Mouse (Mus musculus) A20 (cell line): ENCODE measurements around the gene Rsl24d1.
A peak's percentile ranks its signal among the peaks of the same experiment; 100 is the strongest.
"Not testable (repeated sequence)": the region's sequence is repeated elsewhere in the genome, so short reads cannot be mapped to it uniquely, and the experiment has no call there.

Experiments
- DNase-seq: peaks from one replicate; pipeline ENCODE4 v3.0.0-alpha.2; 2011; ENCODE audit warnings: low read depth, low spot score

Rsl24d1 gene

DNA sequence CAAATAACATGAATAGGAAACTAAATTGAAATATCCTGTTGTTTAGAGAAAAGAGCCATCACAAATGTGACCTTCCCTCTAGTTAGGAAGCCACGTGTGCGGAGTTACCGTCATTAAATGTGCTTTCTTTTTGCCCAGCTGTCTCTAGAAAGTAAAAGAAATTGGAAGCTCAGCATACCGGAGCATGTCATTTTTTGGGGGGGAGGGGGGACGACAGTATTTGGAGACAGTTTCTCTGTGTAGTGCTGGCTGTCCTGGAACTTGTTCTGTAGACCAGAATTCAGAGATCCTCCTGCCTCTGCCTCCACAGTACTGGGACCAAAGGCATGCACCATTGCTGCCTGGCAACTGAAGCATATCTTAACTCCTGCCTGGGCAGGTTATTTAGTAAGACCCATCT, 11.7 kb upstream of the Rsl24d1 start, which contains the start of gene Khdc3:
Khdc3 (plus strand) TSS at position 301 of the 400 bp plus-strand sequence.
- no peak for DNase-seq

DNA sequence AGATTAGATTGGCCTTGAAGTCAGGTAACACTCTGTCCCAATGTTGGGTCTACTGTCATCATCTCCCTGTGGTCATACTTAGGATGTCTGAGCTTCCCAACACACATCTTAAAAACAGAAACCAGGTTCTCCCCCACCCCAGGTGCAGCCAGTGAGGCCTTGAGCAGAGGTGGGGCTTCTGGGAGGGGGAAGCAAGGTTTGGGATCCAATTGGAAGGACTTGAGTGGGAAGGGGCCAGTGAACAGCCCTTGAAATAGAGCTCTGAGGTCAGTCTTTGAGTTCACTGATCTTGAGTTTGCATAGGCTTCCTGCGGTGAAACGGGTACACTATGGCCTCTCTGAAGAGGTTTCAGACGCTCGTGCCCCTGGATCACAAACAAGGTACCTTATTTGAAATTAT, 11.0 kb upstream of the Rsl24d1 start, which contains the start of gene Gm20509:
Gm20509 (plus strand) TSS at position 290 of the 400 bp plus-strand sequence.
- no peak for DNase-seq

DNA sequence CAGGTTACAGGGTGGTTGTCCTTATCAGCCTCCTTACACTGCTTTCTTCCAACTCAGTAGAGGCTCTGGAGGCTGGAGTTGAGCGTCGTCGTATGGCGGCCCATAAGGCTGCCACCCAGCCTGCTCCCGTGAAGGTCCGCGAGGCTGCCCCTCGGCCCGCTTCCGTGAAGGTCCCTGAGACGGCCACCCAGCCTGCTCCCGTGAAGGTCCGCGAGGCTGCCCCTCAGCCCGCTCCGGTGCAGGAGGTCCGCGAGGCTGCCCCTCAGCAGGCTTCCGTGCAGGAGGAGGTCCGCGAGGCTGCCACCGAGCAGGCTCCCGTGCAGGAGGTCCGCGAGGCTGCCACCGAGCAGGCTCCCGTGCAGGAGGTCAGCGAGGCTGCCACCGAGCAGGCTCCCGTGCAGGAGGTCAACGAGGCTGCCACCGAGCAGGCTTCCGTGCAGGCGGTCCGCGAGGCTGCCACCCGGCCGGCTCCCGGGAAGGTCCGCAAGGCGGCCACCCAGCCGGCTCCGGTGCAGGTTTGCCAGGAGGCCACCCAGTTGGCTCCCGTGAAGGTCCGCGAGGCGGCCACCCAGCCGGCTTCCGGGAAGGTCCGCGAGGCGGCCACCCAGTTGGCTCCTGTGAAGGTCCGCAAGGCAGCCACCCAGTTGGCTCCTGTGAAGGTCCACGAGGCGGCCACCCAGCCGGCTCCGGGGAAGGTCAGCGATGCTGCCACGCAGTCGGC, 9.9 kb upstream of the Rsl24d1 start:
- no peak for DNase-seq

DNA sequence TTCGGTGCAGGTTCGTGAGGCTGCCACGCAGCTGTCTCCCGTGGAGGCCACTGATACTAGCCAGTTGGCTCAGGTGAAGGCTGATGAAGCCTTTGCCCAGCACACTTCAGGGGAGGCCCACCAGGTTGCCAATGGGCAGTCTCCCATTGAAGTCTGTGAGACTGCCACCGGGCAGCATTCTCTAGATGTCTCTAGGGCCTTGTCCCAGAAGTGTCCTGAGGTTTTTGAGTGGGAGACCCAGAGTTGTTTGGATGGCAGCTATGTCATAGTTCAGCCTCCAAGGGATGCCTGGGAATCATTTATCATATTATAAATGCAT, 9.4 kb upstream of the Rsl24d1 start:
- no peak for DNase-seq

DNA sequence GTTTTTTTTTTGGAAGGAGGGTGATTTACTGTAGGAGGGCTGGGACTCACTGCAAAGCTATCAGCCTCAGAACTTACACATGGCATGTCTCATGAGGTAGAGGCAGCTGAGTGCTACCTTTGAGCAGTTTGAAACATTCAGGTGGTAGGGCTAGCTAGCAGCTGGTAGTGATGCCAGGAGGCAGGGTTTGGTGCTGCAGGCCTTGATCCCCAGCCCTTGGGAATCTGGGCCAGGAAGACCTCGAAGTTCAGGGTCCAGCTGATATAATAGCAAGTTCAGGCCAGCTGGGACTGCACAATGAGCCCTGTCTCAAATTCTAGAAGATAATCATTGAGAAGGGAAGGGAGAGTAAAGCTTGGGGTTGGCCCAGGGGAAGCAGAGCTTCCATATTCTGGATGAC, 8.1 kb upstream of the Rsl24d1 start:
- no peak for DNase-seq

DNA sequence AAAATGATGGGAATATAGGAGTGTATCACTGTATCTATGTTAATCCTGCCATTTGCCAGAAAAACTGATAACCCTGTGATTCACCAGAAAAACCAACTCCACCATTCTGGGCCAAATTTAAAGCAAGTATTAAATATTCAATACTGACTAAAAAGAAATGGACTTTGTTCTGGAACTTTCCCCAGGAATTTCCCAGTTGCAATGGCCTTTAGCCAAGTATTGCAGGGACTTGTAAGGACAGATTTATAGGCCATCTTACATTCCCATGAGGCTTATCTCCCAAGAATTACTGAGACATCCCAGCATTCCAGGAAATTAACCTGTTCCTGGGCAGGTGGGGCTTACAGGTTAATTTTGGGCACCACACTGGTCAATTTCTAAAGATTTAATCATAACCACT, 7.5 kb upstream of the Rsl24d1 start:
- DNase-seq: no peak

DNA sequence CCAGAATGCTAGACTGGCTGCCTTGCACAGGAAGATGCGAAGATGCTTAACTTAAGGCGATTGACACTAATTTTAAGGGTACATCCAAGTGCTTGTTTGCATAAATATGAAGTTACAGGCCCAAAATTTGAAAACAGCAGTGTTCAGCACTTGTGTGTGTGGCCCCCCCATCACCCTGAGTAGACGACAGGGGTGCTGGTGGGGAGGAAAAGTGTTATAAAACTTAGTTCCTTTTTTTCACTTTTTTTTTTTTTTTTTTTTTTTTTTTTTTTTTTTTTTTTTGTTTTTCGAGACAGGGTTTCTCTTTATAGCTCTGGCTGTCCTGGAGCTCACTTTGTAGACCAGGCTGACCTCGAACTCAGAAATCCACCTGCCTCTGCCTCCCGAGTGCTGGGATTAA, 3.5 kb downstream of the Rsl24d1 start:
- DNase-seq: not testable (repeated sequence)

DNA sequence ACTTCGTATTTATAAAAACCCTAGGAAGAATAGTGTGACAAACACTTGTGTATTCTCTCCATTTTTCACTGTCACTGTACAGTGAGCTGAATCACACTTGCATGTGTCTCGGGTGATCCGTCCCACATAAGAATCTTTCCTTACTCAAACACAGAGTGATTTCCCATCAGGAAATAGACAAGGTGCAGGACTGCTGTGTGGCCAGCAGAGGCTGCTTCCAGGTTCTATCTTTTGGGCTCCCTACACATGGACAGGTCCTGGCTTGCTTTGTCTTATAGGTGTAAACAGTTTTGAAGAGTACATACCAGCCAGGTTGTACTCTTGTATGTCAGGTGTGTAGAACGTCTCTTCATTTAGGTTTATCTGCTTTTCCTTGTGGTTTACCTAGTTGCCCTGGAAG, 4.8 kb downstream of the Rsl24d1 start:
- no peak for DNase-seq

DNA sequence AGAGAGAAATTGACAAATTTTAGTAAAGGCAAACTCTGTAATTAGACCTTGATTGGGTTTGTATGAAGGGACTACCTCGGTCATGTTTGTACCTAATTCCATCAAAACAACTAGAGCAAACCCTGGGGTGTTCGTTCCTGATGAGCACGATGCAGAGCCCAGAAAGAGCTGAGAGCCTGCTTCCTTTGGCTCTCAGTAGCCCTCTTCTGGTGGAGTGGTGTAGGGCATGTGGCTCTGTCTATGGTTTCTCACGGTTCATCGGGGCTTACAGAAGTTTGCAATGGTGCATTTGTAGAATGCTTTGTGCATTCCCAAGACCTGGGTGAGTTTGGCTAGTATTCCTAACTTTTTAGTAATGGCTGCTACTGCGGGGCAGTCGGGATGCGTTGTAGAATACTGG, 8.5 kb downstream of the Rsl24d1 start:
- peak; percentile 31 for DNase-seq

DNA sequence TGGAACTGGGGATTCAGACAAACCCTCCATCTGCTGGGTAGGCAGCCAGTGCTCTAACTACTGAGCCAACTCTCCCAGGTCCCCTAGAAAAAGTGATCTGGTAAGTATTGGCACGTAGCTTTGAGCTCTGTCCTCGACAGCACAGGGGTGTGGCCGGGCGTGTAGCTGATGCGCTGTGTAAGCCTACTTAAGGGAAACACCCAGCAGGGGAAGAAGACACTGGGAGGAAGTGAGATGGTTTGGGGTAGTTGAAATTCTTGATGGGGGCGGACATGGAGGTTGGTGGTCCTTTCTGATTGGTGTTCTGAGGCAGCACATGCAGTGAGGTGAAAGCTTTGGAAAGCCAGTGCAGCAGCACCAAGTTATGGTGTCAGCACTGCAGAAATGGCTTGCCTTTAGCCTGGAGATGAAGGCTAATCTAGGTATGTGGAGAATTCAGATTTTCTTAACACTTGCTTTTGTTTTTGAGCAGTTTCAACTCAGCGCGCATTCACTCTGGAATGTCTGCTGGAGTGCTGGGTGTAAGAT, 11.9 kb downstream of the Rsl24d1 start:
- DNase-seq: no peak

DNA sequence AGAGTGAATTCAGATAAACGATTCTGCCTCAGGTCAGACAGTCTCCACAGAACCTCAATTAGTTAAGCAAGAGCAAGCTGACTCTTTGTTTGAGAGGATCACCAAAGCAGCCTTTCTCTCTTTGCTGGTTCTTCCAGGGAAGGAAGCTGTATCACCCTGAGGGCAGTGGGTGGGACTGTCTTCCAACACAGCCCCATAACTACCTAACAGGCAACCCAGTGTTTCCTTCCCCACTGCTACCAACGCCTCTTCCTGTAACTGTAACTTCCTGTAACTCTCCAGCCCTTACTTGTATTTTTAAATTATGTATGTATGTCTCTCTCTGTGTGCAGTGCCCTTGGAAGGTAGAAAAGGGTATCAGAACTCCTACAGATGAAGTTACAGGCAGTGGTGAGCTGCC, 14.2 kb downstream of the Rsl24d1 start:
- no peak for DNase-seq

DNA sequence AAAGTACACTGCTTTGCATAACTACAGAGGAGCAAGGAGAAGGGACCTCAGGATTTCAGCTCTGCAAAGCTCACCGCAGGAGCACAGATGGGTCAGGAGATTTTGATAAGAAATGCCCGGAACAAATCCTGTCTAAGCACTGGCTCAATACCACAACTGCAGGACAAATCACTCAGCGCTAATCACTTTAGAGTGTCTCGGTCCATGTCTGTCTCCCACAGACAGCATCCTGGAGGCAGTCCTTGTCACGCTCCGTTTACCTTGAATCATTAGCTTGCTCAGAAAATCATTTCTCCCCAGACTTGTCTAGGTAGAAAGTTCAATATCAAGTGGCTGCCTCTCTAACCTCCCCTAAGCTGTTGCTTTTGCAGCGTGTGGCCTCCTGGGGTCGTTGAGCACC, 16.6 kb downstream of the Rsl24d1 start:
- no peak for DNase-seq

DNA sequence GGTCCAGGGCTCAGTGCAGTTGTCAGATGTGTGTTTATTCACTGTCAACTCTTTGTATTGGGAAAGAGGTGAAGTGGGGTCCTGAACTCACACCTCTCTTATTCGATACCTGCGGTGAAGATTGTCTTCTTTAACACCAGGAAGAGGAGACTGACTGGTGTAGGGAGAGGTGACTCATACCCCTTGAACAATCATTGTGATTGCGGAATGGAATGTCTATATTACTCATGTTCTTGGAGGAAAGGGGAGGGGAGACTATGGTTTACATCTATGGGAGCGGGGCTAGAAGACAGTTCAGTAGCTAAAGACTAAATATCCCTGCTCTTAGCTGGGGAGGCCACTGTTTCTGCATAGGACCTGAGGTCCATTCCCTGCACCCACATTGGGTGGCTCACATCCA, 17.3 kb downstream of the Rsl24d1 start:
- no peak for DNase-seq

DNA sequence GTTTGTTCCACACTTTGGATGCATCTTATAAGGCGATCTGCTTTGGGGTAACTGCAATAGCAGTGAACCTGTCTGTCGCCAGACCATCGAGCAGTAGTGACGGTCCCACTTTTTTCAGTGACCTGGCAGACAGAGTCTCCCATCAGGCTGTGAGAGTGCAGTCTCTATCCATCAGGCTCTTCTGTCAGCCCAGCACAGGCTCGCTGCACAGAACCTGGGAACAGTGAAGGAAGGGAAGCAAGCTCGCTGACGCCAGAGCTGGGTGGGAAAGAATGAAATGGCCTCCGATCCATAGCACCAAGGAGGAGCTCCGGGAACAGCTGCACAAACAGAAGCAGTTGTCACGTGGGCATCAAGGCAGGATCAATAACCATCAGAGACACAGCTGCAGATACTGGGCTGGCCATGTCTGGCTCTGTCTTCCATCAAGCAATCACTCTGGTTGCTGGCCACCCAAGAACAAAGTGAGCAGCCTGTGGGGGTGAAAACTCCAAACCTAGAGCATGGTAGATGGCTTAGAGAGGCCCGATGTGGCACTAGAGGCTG, 24.2 kb downstream of the Rsl24d1 start:
- DNase-seq: no peak

DNA sequence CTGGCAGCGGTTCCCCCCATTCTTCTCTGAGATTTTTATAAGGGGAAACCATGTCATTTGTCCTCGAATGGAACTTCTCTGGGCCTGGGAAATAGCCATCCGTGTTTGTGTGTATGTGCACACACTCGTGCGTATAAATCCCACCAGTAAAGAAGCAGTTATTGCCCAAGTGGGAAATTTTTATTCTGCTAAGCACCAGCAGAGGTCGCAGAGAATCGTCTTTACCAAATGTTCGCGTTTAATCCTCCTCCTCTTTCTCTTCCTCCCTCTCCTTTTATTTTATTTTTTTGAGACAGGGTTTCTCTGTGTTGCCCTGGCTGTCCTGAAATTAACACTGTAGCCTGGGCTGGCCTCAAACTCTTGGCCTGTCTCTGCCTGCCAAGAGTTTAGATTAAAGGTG, 41.1 kb downstream of the Rsl24d1 start:
- no peak for DNase-seq

DNA sequence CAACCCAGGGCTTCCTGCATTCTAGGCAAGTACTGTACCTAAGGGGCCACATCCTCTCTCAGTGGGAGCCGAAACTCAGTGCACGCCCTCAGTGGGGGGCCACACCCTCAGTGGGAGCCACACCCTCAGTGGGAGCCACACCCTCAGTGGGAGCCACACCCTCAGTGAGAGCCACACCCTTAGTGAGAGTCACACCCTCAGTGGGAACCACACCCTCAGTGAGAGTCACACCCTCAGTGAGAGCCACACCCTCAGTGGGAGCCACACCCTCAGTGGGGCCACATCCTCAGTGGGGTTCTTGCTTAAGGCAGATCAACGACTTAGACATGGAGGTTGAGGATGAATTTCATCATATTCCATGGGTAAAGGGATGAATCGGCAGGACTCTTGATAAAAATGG, 44.7 kb downstream of the Rsl24d1 start:
- no peak for DNase-seq

DNA sequence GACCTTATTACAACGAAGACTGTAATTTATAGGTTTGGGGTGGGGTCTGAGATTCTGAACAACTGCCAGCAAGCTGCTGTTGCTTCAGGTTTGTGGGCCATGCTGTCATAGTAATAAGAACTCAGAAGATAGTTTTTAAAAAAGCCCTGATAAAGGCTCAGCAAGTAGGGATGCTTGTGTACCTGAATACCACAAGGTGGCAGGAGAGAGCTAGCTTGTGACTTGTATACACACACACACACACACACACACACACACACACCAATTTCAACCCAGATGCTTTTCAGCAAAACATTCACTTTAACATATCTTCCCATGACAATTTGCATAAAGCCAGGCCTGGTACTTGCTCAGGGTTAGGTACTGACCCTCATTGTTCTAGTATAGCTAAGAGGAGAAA, 46.0 kb downstream of the Rsl24d1 start:
- DNase-seq: peak; percentile 55

DNA sequence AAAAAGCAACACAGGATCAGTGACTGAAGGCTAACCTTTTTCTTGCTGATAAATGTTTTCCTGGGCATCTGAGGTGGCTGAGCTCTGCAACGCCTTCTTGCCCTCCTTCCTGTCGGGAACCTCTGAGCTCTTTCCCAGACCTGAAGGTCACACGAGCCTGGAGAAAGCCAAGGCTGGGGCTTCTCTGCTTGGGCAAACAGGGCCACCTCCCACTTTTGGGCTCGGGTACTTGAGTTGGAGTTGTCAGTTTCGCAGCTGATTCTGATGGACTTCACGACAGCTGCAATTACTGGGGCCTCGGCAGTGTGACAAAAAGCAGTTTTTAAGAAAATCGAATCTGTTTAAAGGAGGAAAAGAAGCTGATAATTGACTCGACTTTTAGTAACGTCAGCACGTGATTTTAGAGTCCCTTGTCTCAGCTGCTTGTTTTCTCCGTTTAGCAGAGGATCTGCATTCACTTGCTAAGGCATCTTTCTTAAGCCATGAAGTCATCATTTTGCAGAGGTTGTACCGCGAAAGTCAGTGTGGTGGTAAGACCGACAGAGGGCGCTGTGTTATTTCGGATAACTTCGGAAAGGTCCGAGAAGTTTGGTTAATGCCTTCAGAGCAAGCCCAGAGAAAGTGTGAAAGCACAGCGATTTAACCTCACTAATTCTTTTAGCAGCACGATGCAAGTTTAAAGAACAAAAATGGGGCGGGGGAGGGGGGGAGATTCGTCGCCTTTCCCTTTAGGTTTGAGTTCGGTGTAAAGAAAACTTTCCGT, 49.5 kb downstream of the Rsl24d1 start:
- DNase-seq: peak; percentile 77

DNA sequence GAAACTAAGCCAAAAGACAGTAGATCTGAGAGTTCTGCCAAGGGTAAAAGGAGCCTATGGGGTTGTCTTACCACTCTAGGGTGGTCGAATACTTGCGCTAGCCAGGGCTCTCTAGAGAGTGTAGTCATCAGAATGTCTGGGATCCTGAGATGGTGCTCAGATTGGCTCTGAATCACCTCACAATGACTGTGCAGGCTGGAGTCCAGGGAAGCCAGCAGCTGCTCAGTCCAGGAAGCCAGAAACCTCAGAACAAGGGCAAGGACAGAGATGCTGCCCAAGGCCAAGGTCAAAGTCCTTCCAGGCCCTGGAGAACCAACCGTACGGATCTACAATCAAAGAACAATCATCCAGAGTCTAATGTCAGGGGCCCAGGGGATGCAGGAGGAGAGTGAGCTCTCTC, 52.4 kb downstream of the Rsl24d1 start:
- no peak for DNase-seq
